8 mouse cellular contexts compared by ENCODE assay signal in the genomic region with DNA sequence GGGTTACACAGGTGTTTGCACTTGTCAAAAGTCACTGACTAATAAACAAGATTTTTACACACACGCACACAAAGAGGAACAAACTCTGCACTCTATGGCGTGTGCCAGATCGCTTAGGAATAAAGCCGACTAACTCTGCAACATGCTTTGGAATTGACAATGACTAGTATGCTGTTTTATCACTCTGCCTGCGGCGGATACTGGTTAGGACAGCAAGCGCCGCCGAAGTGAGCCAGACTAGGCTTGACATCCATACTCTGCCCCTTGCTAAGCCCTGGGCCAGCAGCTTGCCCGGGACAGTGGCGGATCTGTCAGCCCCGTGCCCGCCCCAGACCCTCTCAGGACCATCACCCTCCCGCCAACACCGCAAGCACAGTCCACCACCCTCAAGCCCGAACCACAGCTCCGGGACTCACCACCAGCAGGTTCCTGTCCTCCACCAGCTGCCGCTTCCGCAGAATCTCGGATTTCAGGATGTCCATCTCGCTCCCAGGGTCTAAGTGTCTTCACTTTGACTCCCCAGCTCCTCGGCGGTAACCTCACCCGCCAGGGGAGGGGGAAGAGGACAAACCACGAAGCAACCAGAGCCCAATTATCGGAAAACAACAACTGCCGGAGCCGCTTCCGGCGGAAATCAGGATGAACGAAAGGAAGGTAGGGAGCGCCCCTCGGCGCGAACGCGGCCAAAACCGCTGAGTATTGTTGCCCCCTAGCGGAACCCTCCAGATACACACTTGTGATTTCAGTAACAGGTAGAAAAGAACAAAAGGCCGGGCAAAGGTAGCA. TPM values are rescaled to one million over a fixed set of nuclear protein-coding genes. Genes with fewer than 3 reads are reported as not detected.
DNase-seq lines count a peak whose midpoint lies in the region; ATAC-seq and TF ChIP-seq lines count a peak whose summit lies in the region.

A gene (minus strand): TSS at position 614 of the 786 bp plus-strand sequence.

- peak within 1 kb of the TSS; percentile 96 for H3K4me3 ChIP-seq in G1E (ENCODE audit: low read depth, low read length)
- H3K4me3 ChIP-seq in forebrain, postnatal 0 days (ENCODE audit: low read depth, low read length) = peak within 1 kb of the TSS; percentile 94
- H3K4me3 ChIP-seq in lung, embryonic 15.5 days = peak within 1 kb of the TSS; percentile 95

- H3K9ac ChIP-seq in forebrain, postnatal 0 days = peak within 1 kb of the TSS; percentile 82
- peak within 1 kb of the TSS; percentile 84 for H3K9ac ChIP-seq in lung, embryonic 15.5 days

- peak; percentile 84 for ATAC-seq in G1E (ENCODE audit: extremely low read depth, insufficient number of reproducible peaks, low FRiP score, poor library complexity, severe bottlenecking)
- peak; percentile 96 for ATAC-seq in forebrain, postnatal 0 days
- peak; percentile 79 for ATAC-seq in lung, embryonic 15.5 days (ENCODE audit: borderline replicate concordance, extremely low read depth, low FRiP score, low TSS enrichment)

- no peaks in the 10 kb centered on the region for H3K9me3 ChIP-seq in G1E (replicated peaks)
- no peaks in the 10 kb centered on the region for H3K9me3 ChIP-seq in forebrain, postnatal 0 days (ENCODE audit: low read length)
- no peaks in the 10 kb centered on the region for H3K9me3 ChIP-seq in lung, embryonic 15.5 days

- peak; percentile 38 for DNase-seq in G1E (ENCODE audit: low spot score)
- peak; percentile 86 to 92 for DNase-seq in cerebellum, adult 18-20 months
- DNase-seq in forebrain, postnatal 0 days = peak; percentile 94
- peak; percentile 91 for DNase-seq in heart, postnatal 4 days
- peak; percentile 78 to 87 for DNase-seq in layer of hippocampus, adult 8-10 months (ENCODE audit: low spot score in 2 of 2)
- peak; percentile 69 for DNase-seq in ovary, adult 18-20 months (ENCODE audit: low spot score)
- DNase-seq in thymus, postnatal 0 days (ENCODE audit: low spot score) = peak; percentile 92

- H3K4me2 ChIP-seq in forebrain, postnatal 0 days (ENCODE audit: low read depth) = peak within 1 kb of the TSS; percentile 59
- H3K4me2 ChIP-seq in lung, embryonic 15.5 days = peak within 1 kb of the TSS; percentile 59

- peaks cover 14% of the 10 kb centered on the region for H3K4me1 ChIP-seq in G1E (ENCODE audit: insufficient read depth, low read depth, low read length)
- peaks cover 5% of the 10 kb centered on the region; the same call in 1 of the 2 replicates for H3K4me1 ChIP-seq in forebrain, postnatal 0 days (ENCODE audit: insufficient read depth)
- peaks cover 11% of the 10 kb centered on the region for H3K4me1 ChIP-seq in lung, embryonic 15.5 days

- peak within 1 kb of the TSS; percentile 76 for H3K27ac ChIP-seq in forebrain, postnatal 0 days (ENCODE audit: low read depth, low read length)
- H3K27ac ChIP-seq in lung, embryonic 15.5 days = peak within 1 kb of the TSS; percentile 21

- TF ChIP-seq CTCF in G1E (IDR thresholded peaks at IDR 0.05; ENCODE audit: low read depth, low read length) = no peak
- peak; percentile 87 for TF ChIP-seq CTCF in forebrain, postnatal 0 days (IDR thresholded peaks at IDR 0.05; ENCODE audit: low read depth)

- 2% methylated on average over 40 of the region's 40 CpGs for WGBS in forebrain, postnatal 0 days
- WGBS in lung, embryonic 15.5 days = 1% methylated on average over 40 of the region's 40 CpGs

- H3K27me3 ChIP-seq in G1E (ENCODE audit: insufficient read depth, low read length) = no peaks in the 10 kb centered on the region
- no peaks in the 10 kb centered on the region for H3K27me3 ChIP-seq in forebrain, postnatal 0 days (ENCODE audit: insufficient read depth, low read length)
- H3K27me3 ChIP-seq in lung, embryonic 15.5 days = no peaks in the 10 kb centered on the region

- H3K36me3 ChIP-seq in G1E (replicated peaks) = peaks cover 21% of the 10 kb centered on the region
- no peaks in the 10 kb centered on the region for H3K36me3 ChIP-seq in forebrain, postnatal 0 days (ENCODE audit: insufficient read depth)
- peaks cover 9% of the 10 kb centered on the region; the same call in 1 of the 2 replicates for H3K36me3 ChIP-seq in lung, embryonic 15.5 days

RNA-seq across cellular contexts. Expression of the gene that starts here (rescaled TPM):
- total RNA-seq in G1E (2014; fragmentation: Nextera tagmentation) (38.5 and 44.1 TPM in 2 replicates), G1E (2017) (49.0 and 60.5 TPM in 2 replicates)
- polyA plus RNA-seq in G1E (2012) = 23.8 and 41.5 TPM in 2 replicates
- 43.0 and 47.2 TPM in 2 replicates for total RNA-seq in forebrain, postnatal 0 days (2014; rRNA removed)
- 22.0 and 31.4 TPM in 2 replicates for polyA plus RNA-seq in forebrain, postnatal 0 days (2015; fragmentation: Nextera tagmentation; extraction: Ambion mirVana)
- total RNA-seq in heart, postnatal 4 days (2021) = 10 to 100 TPM; 29.5 to 35.2 TPM
- total RNA-seq in layer of hippocampus, adult 8-10 months (2022) = 10 to 100 TPM; 42.0 to 49.8 (median 47.5) TPM
- 40.1 and 46.4 TPM in 2 replicates for polyA plus RNA-seq in lung, embryonic 15.5 days (2015; fragmentation: Nextera tagmentation; extraction: Ambion mirVana)
- 38.1 and 42.9 TPM in 2 replicates for polyA plus RNA-seq in thymus, postnatal 0 days (2015; fragmentation: Nextera tagmentation; extraction: Ambion mirVana)

Comparison
In these comparisons a context has a peak if more than half of its experiments do, and no peak if none do; other contexts are left out.
1. Peak in every context shown above with its lines: DNase-seq, ATAC-seq, H3K4me3 ChIP-seq and H3K27ac ChIP-seq.
2. DNase-seq: peak in every context shown above with its lines; median percentile 94 in forebrain, postnatal 0 days; 92 in thymus, postnatal 0 days; 91 in heart, postnatal 4 days; 89 in cerebellum, adult 18-20 months; 82 in layer of hippocampus, adult 8-10 months; 69 in ovary, adult 18-20 months; 38 in G1E.